Mouse (Mus musculus) mature B cell (primary cell): Measurements from ENCODE around the gene Grm3.

ENCODE experiments used
- in situ Hi-C: fragments of 300-500 bp; cut with MboI; formaldehyde crosslinking; loops from 2 replicates; pipeline ENCODE4 v1.14.3; 2019

Grm3 gene

DNA sequence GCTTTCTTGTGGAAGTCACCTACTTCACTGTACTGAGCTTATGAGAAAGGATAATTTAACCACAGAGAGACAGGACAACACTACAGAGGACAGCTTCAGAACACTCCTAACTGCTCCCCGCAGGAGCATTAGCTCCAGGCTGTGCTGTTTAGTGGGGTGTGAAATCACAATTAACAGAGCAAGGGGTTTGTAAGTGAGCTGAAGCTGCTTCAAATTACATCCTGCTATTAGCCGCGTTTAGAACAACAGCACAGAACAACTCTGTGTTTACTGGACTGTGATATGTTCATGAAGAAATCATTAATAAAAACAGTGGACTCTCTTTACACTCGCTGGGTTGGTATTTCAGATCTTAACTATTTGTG, 101.9 kb downstream of the Grm3 start:
- in situ Hi-C loops: no loop called here

DNA sequence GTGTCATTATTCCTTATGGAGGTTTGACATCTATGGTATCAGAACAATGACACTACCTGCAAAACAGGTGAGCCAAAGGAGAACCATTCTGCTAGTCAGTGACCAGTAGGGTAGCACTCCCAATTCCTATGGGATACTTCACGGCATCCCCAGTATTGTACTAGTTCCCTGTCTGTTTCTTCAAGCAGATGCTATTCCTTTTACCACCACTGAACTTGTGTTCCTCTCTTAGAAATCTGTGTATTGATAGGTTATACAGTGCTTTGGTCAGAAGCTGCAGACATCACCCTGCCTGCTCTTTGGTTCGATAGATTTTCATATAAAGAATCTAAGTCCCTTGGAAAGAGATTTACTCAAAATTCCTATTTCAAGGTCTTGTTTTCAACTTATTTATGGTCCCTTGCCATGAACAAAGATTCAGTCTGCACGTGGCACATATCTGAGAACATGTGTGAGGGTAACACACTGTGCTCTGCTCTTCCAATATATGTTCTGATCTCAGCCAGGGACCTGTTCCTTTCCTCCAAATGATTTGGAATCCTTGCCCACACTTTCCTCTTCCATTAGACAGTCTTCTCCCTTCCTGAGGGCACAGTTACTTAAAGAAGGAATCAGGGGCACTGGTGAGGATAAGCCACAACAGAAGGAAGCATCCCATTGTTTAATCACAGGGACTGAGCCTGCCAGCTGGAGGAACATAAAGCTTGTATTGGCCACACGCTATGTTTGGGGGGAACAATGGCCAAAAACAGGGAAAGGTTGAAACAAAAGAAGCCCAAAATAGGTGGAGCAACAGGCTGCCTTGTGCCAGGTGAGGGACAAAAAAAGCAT, 102.5 kb downstream of the Grm3 start:
- in situ Hi-C loops: no loop called here

DNA sequence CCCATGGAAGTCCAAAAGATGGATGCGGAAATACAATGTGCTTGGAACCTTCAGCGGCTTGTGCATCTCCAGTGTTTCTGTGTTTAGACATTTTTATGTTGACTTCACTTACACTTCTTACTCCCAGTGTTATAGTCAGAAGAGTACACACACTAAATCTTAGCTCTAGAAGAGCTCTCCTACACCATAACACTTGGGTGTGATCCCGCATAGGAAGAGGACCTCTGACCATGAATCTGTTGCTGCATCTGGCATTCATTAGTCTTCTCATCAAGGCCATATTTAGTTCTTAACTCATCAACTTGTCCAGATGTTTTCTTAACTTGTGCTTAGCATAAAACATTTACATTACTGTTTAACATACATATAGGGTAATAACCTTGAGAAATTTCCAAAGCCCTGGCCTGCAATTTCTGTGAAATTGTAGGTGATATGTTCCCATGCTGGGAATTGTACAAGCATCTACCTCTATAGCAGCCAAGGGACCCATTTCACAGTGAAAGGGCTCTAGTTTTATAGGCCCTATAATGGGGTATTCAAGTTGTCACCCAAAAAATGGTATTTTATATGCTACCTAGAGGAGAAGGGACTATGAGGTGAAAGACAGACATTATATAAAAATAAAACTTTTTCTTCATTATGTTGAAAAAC, 103.4 kb downstream of the Grm3 start:
- in situ Hi-C loops: no loop called here

DNA sequence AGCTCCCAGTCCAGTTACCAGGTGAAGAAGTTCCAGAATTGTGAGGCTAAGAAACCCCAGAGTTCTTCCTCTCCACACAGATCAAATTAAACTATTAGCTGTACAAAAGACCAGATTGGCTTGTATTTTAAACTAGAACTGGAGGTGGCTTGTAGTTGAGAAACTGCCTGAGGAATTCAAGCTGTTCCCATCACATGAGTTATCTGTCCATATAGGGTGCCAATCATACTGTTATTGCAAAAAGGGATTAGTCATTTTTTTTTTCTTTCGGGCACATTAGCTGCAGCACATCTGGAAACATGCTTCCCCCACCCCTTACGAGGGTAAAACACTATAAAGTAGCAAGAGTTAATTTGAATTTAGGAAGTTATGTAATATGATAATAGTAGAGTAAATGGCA, 145.9 kb downstream of the Grm3 start:
- in situ Hi-C loops: no loop called here

DNA sequence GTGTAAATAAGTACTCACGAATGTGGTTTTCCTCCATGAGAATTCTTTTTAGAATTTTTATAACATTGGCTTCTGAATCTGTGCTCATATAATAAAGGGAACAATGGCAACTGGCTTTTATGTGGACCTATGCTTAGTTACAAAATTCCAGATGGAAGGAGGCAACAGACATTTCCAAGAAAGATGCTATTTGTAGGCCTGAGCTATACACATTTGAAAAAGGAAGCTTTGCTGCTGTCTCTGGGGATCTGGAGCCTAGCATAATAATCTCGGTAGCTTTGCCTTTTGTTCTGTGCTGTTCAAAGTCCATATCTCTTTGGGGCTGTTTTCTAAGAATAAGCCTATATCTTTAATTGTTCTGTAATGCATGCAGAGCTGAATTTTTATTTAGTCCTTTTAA, 146.4 kb downstream of the Grm3 start:
- in situ Hi-C loops: no loop called here

DNA sequence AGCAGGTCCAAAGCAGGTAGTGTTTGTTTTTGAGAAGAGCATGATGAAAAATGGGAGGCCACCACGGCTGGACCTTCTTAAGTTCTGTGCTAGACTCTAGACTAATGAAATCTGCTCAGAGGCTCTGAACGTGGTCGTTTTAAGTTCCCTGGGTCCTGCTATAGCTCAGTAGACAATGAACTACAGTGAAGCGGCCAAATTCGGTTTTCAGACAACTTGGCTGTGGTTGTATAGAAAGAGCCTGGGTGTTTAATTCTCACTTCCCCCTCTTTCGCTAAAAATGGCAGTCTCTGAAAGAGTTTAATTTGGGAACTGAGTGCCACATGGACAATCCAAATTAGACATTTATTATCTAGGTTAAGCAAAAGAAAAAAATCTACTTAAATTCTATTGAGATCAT, 154.0 kb downstream of the Grm3 start:
- in situ Hi-C loops: no loop called here

DNA sequence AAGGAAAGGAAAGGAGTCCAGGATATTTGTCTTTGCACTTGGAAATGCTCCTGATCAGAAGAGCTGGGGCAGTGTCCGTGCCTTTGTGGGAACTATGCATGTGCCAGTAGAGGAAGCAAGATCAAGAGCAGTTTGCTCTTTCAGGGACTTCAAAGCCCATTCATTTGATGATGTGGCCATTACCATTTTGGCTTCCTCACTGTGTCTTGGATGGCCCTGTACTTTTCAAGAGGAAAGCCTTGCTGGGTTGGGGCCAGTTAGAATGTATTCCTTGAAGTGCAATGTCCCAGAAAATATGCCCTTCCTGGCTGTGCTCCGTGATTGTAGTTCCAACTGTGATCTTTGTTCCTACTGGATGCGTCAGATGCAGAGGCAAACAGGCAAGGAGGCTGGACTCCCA, 167.3 kb downstream of the Grm3 start:
- in situ Hi-C loops: no loop called here

DNA sequence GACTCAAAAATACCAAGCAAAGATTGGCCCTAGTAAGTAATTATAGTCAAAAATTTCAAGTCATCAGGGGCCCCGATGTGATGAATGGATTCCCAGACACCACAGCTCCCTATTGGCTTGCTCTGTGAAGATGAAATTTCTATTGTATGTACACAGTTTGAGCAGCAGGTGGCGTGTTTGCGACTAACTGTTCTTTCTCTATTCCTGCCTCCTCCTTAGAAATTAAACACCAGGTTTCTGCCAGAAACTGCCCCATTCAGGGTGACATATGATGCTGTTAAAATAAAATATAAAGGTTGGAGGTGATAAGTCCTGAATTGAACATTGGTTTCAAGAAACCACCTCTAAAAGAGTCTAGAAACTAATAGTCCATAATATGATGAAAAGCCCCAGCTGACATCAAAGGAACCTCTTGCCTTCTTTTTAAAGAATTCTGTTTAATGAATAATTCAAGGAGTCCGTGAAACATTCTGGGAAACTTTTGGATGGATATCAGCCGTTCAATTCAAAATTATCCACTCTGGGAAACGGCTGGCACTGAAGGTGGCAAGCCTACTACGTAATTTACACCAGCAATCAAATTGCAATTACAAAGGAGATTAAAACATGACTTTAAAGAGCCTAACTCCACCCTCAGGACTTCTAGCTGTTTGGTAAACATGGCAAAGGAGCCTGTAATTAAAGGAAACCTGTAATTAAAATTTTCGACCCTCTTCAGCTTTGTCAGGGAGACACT, 184.0 kb downstream of the Grm3 start:
- in situ Hi-C loops: no loop called here

DNA sequence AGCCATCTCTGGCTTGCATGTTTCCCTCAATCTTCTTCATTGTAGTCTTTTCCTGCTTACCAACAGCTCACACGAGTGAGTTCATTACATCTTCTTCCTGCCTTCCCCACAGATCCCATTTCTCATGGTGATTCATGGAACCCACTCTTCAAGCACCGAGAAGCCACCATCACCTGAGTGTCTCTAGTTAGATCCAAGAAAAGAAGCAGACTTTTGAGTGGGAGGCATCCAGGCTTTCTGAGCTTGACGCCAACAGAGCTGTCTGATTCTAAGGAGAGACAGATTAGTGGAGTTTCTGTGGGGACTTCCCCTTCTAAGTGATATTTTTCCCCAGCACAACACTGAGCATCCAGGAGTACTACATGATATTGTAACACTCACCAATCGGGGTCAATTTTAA, 199.5 kb downstream of the Grm3 start:
- in situ Hi-C loops: no loop called here

DNA sequence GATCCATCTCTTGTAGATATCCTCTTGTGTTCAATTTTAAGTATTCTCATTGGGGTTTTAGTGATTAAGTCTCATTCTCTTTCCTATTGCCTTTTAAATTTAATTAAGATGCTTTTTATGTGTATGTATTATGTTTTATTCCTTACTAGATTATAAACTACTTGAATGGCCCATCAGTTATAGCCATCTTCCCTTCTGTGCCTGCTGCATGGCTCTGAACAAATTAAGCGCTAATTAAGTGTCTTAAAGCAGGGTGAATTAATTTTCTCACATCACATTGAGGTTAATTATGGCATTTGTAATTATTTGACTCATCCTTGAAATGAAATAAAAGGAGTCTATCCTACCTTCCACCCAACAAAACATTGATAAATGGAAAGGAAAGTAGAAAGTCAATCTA, 213.9 kb downstream of the Grm3 start:
- in situ Hi-C loops: no loop called here

DNA sequence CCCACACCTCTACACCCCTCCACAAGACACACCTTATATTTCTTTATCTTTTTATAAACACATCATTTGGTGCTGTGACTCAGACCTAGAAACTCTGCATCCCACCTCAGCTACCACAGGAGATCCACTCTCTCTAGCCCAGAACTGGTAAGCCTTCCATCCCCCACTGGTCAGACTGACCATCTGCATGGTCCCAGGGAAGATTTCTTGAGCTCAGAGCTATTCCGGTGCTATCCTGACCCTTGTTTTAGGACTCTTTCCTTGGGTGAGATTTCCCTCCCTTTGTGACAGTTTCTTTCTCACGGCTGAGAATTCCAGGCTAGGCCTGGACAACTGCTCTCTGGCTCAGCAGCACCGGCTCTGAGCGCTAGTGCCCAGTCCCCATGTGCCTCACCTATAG, 227.7 kb downstream of the Grm3 start:
- in situ Hi-C loops: no loop called here

DNA sequence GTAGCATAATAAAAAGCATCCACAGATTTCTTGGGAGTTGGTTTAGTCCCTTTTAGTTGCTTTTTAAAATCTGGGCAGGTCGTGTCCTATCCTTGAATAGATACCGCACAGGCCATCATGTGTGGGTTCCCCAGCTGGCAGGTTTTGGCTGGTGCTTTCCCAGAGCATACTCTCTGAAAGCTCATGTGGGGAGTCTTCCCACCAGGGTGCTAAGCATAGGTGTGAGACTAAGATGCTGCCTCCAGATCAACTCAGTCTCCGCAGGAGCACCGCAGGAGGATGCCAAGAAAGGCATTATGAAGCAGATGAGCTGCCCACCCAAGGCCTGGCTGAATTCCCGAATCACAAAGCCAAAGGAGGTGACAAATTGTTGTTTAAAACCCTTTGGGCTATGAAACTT, 229.5 kb downstream of the Grm3 start:
- in situ Hi-C loops: no loop called here

DNA sequence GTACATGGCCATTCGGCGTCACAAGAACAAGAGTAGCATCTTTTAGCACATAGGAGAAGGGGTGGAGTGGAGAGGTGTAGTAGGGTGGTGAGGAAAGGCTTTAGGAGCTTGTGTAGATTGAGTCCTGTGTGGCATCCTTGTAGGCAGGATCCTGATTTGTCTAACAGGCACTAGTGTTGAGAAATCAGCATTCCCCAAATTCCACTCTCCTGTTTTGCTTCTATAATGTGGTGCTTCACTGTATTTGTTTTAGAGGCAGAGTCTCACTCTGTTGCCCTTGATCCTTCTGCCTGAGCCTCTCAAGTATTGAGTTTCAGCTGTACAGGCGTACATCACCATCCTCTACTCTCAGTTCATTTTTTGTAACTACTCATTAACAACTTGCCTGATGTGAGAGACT, 247.4 kb downstream of the Grm3 start:
- in situ Hi-C loops: no loop called here

DNA sequence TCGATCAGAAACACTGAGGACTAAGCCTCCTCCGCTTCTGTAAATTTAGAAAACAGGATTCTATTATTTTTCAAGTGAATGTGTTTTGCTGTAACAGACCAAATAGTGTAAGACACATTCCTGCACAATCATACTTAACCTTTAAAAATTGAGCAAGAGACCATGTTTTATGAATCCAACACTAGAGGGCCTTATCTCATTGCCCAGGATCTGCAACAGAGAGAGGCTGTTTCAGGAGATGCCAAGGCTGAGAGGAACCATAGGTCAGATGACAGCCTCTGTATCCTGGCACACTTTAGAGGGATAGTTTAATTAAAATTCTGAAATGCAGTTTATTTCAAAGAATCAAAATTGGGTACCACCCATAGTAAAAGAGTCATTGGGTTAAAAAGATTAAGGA, 271.7 kb downstream of the Grm3 start:
- in situ Hi-C loops: no loop called here

DNA sequence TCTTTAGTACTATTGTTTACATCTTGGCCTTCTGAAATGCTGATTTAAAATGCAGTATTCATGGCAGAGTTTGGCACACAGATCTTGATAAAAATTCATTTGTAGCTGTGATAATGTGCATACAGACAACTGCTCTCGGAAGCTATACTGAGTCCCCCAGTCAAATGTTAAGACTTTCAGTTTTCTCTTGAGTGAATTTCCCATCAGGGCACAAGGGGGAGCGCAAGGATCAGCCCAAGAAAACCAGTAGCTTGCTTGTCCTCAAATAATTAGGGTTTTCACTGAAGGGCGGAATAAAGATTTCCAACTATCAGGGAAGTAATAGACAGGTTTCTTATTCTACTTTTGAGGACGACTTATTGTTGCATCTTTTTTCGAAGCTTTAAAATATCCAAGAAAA, 275.4 kb downstream of the Grm3 start:
- in situ Hi-C loops: no loop called here

DNA sequence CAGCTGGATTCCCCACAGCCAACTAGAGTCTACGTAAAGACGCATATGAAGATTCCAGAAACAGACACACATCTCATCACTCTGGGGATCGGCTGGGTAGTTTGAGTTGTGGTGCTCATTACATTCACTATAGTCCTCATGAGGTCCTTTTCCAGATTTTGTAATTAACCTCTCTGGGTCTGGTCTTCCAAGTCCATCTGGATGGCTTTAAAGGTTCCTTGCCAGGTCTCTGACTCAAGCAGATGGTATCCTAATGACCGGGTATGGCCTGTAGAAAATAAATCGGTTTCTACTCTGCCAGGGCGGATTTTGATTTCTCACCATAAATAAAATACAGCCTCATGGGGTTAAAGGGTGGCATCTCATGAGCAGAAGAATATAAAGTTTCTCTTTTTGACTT, 276.0 kb downstream of the Grm3 start:
- in situ Hi-C loops: no loop called here

DNA sequence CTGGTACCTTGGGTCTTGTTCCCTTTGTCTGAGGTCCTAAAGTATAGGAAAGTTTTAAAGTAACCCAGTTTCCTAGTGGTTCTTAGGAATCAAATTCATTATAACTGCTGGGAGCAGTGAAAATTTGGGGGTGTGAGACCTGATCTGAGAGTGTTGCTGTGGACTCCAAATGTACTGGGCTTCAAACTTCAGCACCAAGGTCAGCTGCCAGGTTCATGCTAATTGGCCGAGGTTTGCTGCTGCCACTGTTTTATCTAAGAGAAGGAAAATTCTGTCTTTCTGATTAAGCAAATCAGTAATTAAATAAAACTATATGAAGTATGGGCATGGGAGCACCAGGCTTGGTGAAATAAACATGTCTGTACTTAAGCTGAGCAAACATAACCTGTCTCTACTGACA, 278.8 kb downstream of the Grm3 start:
- in situ Hi-C loops: no loop called here
